30 mouse cellular contexts compared by ENCODE assay signal in the genomic region with DNA sequence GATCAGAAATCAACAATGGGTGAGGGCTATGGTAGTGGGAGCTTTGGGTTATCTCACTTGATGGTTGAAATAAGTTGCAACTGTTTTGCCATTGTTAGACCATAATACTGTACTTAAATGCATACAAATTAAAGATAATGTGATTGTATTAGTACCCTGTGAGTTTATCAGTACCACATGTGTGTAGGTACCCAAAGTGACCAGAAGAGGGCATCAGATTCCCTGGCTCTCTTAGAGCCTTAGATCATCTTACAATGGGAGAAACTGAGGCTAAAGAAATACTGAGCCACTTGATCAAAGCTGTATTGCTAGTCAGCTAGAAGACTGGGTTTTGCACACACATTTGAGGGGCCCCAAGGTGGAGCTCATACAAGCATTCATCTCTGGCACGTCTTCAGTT.
DNase-seq lines count a peak whose midpoint lies in the region; ATAC-seq and TF ChIP-seq lines count a peak whose summit lies in the region.
"Had no signal": no experiment of that assay in that cellular context is flagged by ENCODE, and none has a peak within 500 bp of the region (broad histone marks: within the 10 kb centered on the region; RNA-seq: fewer than 3 reads in every experiment).

No protein-coding gene starts in this region.

- H3K27me3 ChIP-seq in kidney, postnatal 0 days (ENCODE audit: insufficient read depth, low read length) = no peaks in the 10 kb centered on the region
- H3K27me3 ChIP-seq in kidney, embryonic 15.5 days = no peaks in the 10 kb centered on the region; the same call in 1 of the 2 replicates
- H3K27me3 ChIP-seq in CH12.LX (replicated peaks) = no peaks in the 10 kb centered on the region
- no peaks in the 10 kb centered on the region for H3K27me3 ChIP-seq in stomach, postnatal 0 days (ENCODE audit: control insufficient read depth, insufficient read depth, low read length)
- H3K27me3 ChIP-seq: embryonic facial prominence, embryonic 15.5 days; forebrain, embryonic 12.5 days; hindbrain, embryonic 15.5 days; limb, embryonic 13.5 days; liver, embryonic 12.5 days had no signal

- H3K79me2 ChIP-seq in CH12.LX (replicated peaks; ENCODE audit: control insufficient read depth, extremely low read depth, insufficient read depth, poor library complexity, severe bottlenecking) = no peaks in the 10 kb centered on the region

- no peak; the same call in 1 of the 2 replicates for TF ChIP-seq RAD21 in CH12.LX (IDR thresholded peaks at IDR 0.05; ENCODE audit: low read depth, low read length)

- TF ChIP-seq EP300 in CH12.LX (IDR thresholded peaks at IDR 0.05; ENCODE audit: low read length) = no peak
- TF ChIP-seq EP300 in stomach, postnatal 0 days (optimal IDR thresholded peaks at IDR 0.05) = no peak

- H3K4me2 ChIP-seq in kidney, postnatal 0 days (ENCODE audit: low read length) = no peak overlapping the region
- no peak overlapping the region for H3K4me2 ChIP-seq in kidney, embryonic 15.5 days
- H3K4me2 ChIP-seq in CH12.LX (ENCODE audit: insufficient read depth, low read depth, poor library complexity, severe bottlenecking) = no peak overlapping the region
- no peak overlapping the region for H3K4me2 ChIP-seq in stomach, postnatal 0 days (replicated peaks; ENCODE audit: low read depth)
- H3K4me2 ChIP-seq: embryonic facial prominence, embryonic 15.5 days; forebrain, embryonic 12.5 days; hindbrain, embryonic 15.5 days; limb, embryonic 13.5 days; liver, embryonic 12.5 days had no signal

- H3K27ac ChIP-seq in kidney, postnatal 0 days = no peak overlapping the region
- no peak overlapping the region for H3K27ac ChIP-seq in kidney, embryonic 15.5 days
- no peak overlapping the region for H3K27ac ChIP-seq in CH12.LX (ENCODE audit: insufficient read depth, low read depth)
- no peak overlapping the region for H3K27ac ChIP-seq in stomach, postnatal 0 days (replicated peaks)
- H3K27ac ChIP-seq: embryonic facial prominence, embryonic 10.5 days; embryonic facial prominence, embryonic 15.5 days; forebrain, embryonic 12.5 days; hindbrain, embryonic 10.5 days; hindbrain, embryonic 15.5 days; limb, embryonic 13.5 days; liver, embryonic 12.5 days; midbrain, embryonic 10.5 days had no signal

- no peaks in the 10 kb centered on the region for H3K36me3 ChIP-seq in kidney, postnatal 0 days (ENCODE audit: insufficient read depth, low read length)
- H3K36me3 ChIP-seq in kidney, embryonic 15.5 days = no peaks in the 10 kb centered on the region
- H3K36me3 ChIP-seq in CH12.LX (replicated peaks in 1 of 2; ENCODE audit: control insufficient read depth in 1 of 2, insufficient read depth in 1 of 2, low read length in 1 of 2) = no peaks in the 10 kb centered on the region
- no peaks in the 10 kb centered on the region for H3K36me3 ChIP-seq in stomach, postnatal 0 days (ENCODE audit: control insufficient read depth, insufficient read depth, low read length)
- H3K36me3 ChIP-seq: embryonic facial prominence, embryonic 10.5 days; embryonic facial prominence, embryonic 15.5 days; forebrain, embryonic 12.5 days; hindbrain, embryonic 10.5 days; hindbrain, embryonic 15.5 days; limb, embryonic 13.5 days; liver, embryonic 12.5 days; midbrain, embryonic 10.5 days had no signal

- no peak for DNase-seq in kidney, postnatal 0 days (ENCODE audit: low spot score)
- no peak for DNase-seq in CH12.LX (ENCODE audit: extremely low read depth)
- peak; percentile 6 for DNase-seq in ES-CJ7 (ENCODE audit: low read depth, low spot score)
- DNase-seq in stomach, postnatal 0 days (ENCODE audit: low spot score) = no peak
- DNase-seq: adrenal gland, postnatal 10 days; cerebellum, adult 8-10 months; cerebellum, postnatal 25 days; forebrain, postnatal 0 days; gastrocnemius, postnatal 25 days; heart, adult 18-20 months; heart, postnatal 14 days; kidney, adult 2 months; kidney, postnatal 10 days; lung, adult 2 months; lung, postnatal 14 days; spleen, adult 18-20 months; thymus, adult 2 months; thymus, postnatal 36 days had no signal

- in situ Hi-C loops in CH12.LX (cut with MboI; ENCODE audit: low pct_ligation_motif_present, low pct_unique_long_range_greater_than_20kb, low sequenced_read_pairs) = no loop called here

- H3K9ac ChIP-seq in kidney, postnatal 0 days (ENCODE audit: low read depth, low read length) = no peak overlapping the region
- H3K9ac ChIP-seq in kidney, embryonic 15.5 days = no peak overlapping the region
- H3K9ac ChIP-seq in CH12.LX (ENCODE audit: insufficient read depth, low read depth) = no peak overlapping the region
- no peak overlapping the region for H3K9ac ChIP-seq in stomach, postnatal 0 days (ENCODE audit: low read length)
- H3K9ac ChIP-seq: embryonic facial prominence, embryonic 15.5 days; forebrain, embryonic 12.5 days; forebrain, postnatal 0 days; hindbrain, embryonic 15.5 days; limb, embryonic 13.5 days; liver, embryonic 12.5 days had no signal

- dilution Hi-C loops in CH12.LX (cut with MboI; ENCODE audit: extremely low pct_ligation_motif_present, extremely low pct_unique_long_range_greater_than_20kb, low sequenced_read_pairs) = no loop called here

- no peak overlapping the region for H3K4me3 ChIP-seq in kidney, postnatal 0 days (replicated peaks; ENCODE audit: low read depth, low read length)
- no peak overlapping the region for H3K4me3 ChIP-seq in kidney, embryonic 15.5 days (replicated peaks)
- H3K4me3 ChIP-seq in CH12.LX (replicated peaks in 1 of 3; ENCODE audit: low read depth in 2 of 3, low read length in 2 of 3, poor library complexity in 1 of 3) = no peak overlapping the region
- no peak overlapping the region for H3K4me3 ChIP-seq in stomach, postnatal 0 days (ENCODE audit: low read depth, low read length)
- H3K4me3 ChIP-seq: embryonic facial prominence, embryonic 10.5 days; embryonic facial prominence, embryonic 15.5 days; forebrain, embryonic 12.5 days; hindbrain, embryonic 10.5 days; hindbrain, embryonic 15.5 days; limb, embryonic 13.5 days; liver, embryonic 12.5 days; midbrain, embryonic 10.5 days had no signal

- no peak for ATAC-seq in kidney, postnatal 0 days (replicated peaks; ENCODE audit: low FRiP score, low read depth)
- ATAC-seq in kidney, embryonic 15.5 days (replicated peaks; ENCODE audit: low FRiP score) = no peak
- ATAC-seq in stomach, postnatal 0 days (ENCODE audit: low FRiP score, low TSS enrichment) = no peak
- no peak for ATAC-seq in megakaryocyte progenitor cell, adult 5-6 weeks (replicated peaks; ENCODE audit: poor library complexity)
- ATAC-seq: forebrain, postnatal 0 days; inflammation-experienced regulatory T-cells, adult 6 months; liver, embryonic 12.5 days; midbrain, embryonic 16.5 days had no signal

- H3K9me3 ChIP-seq in kidney, postnatal 0 days (replicated peaks; ENCODE audit: low read length) = no peaks in the 10 kb centered on the region
- H3K9me3 ChIP-seq in kidney, embryonic 15.5 days (replicated peaks) = no peaks in the 10 kb centered on the region
- H3K9me3 ChIP-seq in CH12.LX (replicated peaks; ENCODE audit: low read length) = peaks cover 2% of the 10 kb centered on the region
- H3K9me3 ChIP-seq in stomach, postnatal 0 days (ENCODE audit: control insufficient read depth, low read length) = no peaks in the 10 kb centered on the region
- H3K9me3 ChIP-seq: embryonic facial prominence, embryonic 10.5 days; embryonic facial prominence, embryonic 15.5 days; forebrain, embryonic 12.5 days; hindbrain, embryonic 10.5 days; hindbrain, embryonic 15.5 days; liver, embryonic 12.5 days; midbrain, embryonic 10.5 days had no signal

- WGBS in kidney, postnatal 0 days = 85% methylated on average over 1 of the region's 1 CpGs
- WGBS in kidney, embryonic 15.5 days = 93% methylated on average over 1 of the region's 1 CpGs
- 91% methylated on average over 1 of the region's 1 CpGs for WGBS in stomach, postnatal 0 days

- H3K4me1 ChIP-seq in kidney, postnatal 0 days (replicated peaks; ENCODE audit: insufficient read depth, low read length) = no peaks in the 10 kb centered on the region
- H3K4me1 ChIP-seq in kidney, embryonic 15.5 days = no peaks in the 10 kb centered on the region
- H3K4me1 ChIP-seq in CH12.LX (ENCODE audit: control insufficient read depth in 1 of 2, insufficient read depth in 2 of 2) = 0 out of 4 replicates have a peak, but pooled peaks cover 0 to 5% of the 10 kb centered on the region in 2 experiments
- H3K4me1 ChIP-seq in stomach, postnatal 0 days (replicated peaks; ENCODE audit: control insufficient read depth, insufficient read depth) = no peaks in the 10 kb centered on the region
- H3K4me1 ChIP-seq: embryonic facial prominence, embryonic 10.5 days; forebrain, embryonic 12.5 days; hindbrain, embryonic 10.5 days; hindbrain, embryonic 15.5 days; limb, embryonic 13.5 days; liver, embryonic 12.5 days had no signal

- TF ChIP-seq CTCF in kidney, postnatal 0 days (IDR thresholded peaks at IDR 0.05; ENCODE audit: low read depth) = peak; percentile 29; the same call in 1 of the 2 replicates
- peak; percentile 20 to 27; a peak in 1 of 4 replicates for TF ChIP-seq CTCF in CH12.LX (conservative IDR thresholded peaks at IDR 0.05 in 1 of 2, IDR thresholded peaks at IDR 0.05 in 1 of 2; ENCODE audit: low read depth in 2 of 2, low read length in 2 of 2)
- peak; percentile 43 for TF ChIP-seq CTCF in stomach, postnatal 0 days (IDR thresholded peaks at IDR 0.05; ENCODE audit: low read depth)

- TF ChIP-seq POLR2A in CH12.LX (IDR thresholded peaks at IDR 0.05; ENCODE audit: low read depth, low read length) = no peak

TF ChIP-seq in CH12.LX, 34 proteins besides CTCF, POLR2A, EP300 and RAD21:
- TF ChIP-seq MAFK (IDR thresholded peaks at IDR 0.05; ENCODE audit: insufficient replicate concordance, low read length) = no peak
- peak; percentile 20; the same call in 1 of the 2 replicates for TF ChIP-seq SMC3 (IDR thresholded peaks at IDR 0.05; ENCODE audit: low read depth, low read length)
- no peak for TF ChIP-seq USF1 (IDR thresholded peaks at IDR 0.05; ENCODE audit: low read depth, low read length)
- TF ChIP-seq NRF1 (IDR thresholded peaks at IDR 0.05; ENCODE audit: low read depth, low read length) = no peak
- no peak for TF ChIP-seq SIN3A (IDR thresholded peaks at IDR 0.05; ENCODE audit: low read length)
- TF ChIP-seq ZMIZ1 (IDR thresholded peaks at IDR 0.05; ENCODE audit: low read depth, low read length) = no peak
- TF ChIP-seq ZNF384 (IDR thresholded peaks at IDR 0.05; ENCODE audit: low read depth, low read length) = no peak
- TF ChIP-seq NELFE (IDR thresholded peaks at IDR 0.05; ENCODE audit: low read depth, low read length) = no peak
